Comparison of ENCODE assay signal across 17 mouse cellular contexts in the genomic region with DNA sequence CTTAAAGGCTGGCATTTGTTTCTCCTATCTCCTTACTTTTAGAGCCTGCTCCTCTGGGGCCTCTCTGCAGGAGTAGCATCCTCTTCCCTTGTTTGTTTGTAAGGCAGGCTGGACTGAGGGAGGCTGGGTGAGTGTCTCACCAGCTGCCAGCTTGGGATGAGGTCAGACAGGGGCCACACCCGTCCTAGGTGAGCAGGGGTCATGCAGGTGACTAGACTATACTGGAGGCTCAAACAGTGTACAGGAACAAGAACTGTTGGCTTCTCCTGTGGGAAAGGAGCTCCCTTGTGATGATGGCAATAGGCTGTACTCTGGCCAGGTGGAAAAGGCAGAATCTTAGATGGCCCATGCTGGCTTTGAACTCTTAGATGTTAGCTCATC.
DNase-seq lines count a peak whose midpoint lies in the region; ATAC-seq lines count a peak whose summit lies in the region.
"Had no signal": no experiment of that assay in that cellular context is flagged by ENCODE, and none has a peak within 500 bp of the region (broad histone marks: within the 10 kb centered on the region; RNA-seq: fewer than 3 reads in every experiment).

No protein-coding gene starts in this region.

- DNase-seq in urinary bladder, postnatal 14 days (ENCODE audit: low spot score) = no peak
- DNase-seq in thymus, adult 18-20 months = no peak
- DNase-seq: adrenal gland, adult 2 months; cerebellum, postnatal 10 days; heart, adult 2 months; heart, postnatal 10 days; kidney, postnatal 10 days; lung, adult 2 months had no signal

- ATAC-seq in hindbrain, embryonic 12.5 days (ENCODE audit: low FRiP score) = 0 out of 2 replicates have a peak, but pooled peaks have one; percentile 12
- no peak for ATAC-seq in hindbrain, embryonic 13.5 days (ENCODE audit: low FRiP score)
- 0 out of 2 replicates have a peak, but pooled peaks have one; percentile 28 for ATAC-seq in neural tube, embryonic 12.5 days (ENCODE audit: low FRiP score, low read depth)
- no peak for ATAC-seq in neural tube, embryonic 15.5 days (ENCODE audit: low FRiP score)
- ATAC-seq in intestine, embryonic 16.5 days = peak; percentile 62
- ATAC-seq: CD4-positive, CD25-positive, alpha-beta regulatory T cell, adult 4 months had no signal

- no peaks in the 10 kb centered on the region for H3K36me3 ChIP-seq in hindbrain, embryonic 12.5 days
- no peaks in the 10 kb centered on the region for H3K36me3 ChIP-seq in hindbrain, embryonic 13.5 days
- H3K36me3 ChIP-seq in neural tube, embryonic 12.5 days = no peaks in the 10 kb centered on the region
- H3K36me3 ChIP-seq in neural tube, embryonic 15.5 days = no peaks in the 10 kb centered on the region
- no peaks in the 10 kb centered on the region for H3K36me3 ChIP-seq in intestine, embryonic 16.5 days (ENCODE audit: control insufficient read depth, insufficient read depth, low read length)

- WGBS in hindbrain, embryonic 12.5 days = 11% methylated on average over 1 of the region's 1 CpGs
- 9% methylated on average over 1 of the region's 1 CpGs for WGBS in hindbrain, embryonic 13.5 days
- 4% methylated on average over 1 of the region's 1 CpGs for WGBS in neural tube, embryonic 12.5 days
- WGBS in neural tube, embryonic 15.5 days = 17% methylated on average over 1 of the region's 1 CpGs
- WGBS in intestine, embryonic 16.5 days = 10% methylated on average over 1 of the region's 1 CpGs

- H3K4me3 ChIP-seq in hindbrain, embryonic 12.5 days = no peak overlapping the region
- no peak overlapping the region for H3K4me3 ChIP-seq in hindbrain, embryonic 13.5 days
- H3K4me3 ChIP-seq in neural tube, embryonic 12.5 days = no peak overlapping the region
- no peak overlapping the region for H3K4me3 ChIP-seq in neural tube, embryonic 15.5 days (replicated peaks)
- no peak overlapping the region for H3K4me3 ChIP-seq in intestine, embryonic 16.5 days (ENCODE audit: low read length)
- H3K4me3 ChIP-seq: heart, adult 2 months; layer of hippocampus, adult 2 months had no signal

- no peak overlapping the region for H3K4me2 ChIP-seq in hindbrain, embryonic 12.5 days (replicated peaks)
- H3K4me2 ChIP-seq in hindbrain, embryonic 13.5 days = no peak overlapping the region
- no peak overlapping the region for H3K4me2 ChIP-seq in neural tube, embryonic 12.5 days (replicated peaks)
- H3K4me2 ChIP-seq in neural tube, embryonic 15.5 days = no peak overlapping the region
- H3K4me2 ChIP-seq in intestine, embryonic 16.5 days (ENCODE audit: low read depth, low read length) = no peak overlapping the region
- H3K4me2 ChIP-seq: liver, embryonic 11.5 days had no signal

- H3K4me1 ChIP-seq in hindbrain, embryonic 12.5 days = peaks cover 36% of the 10 kb centered on the region
- H3K4me1 ChIP-seq in hindbrain, embryonic 13.5 days (replicated peaks) = peaks cover 29% of the 10 kb centered on the region
- peaks cover 38% of the 10 kb centered on the region for H3K4me1 ChIP-seq in neural tube, embryonic 12.5 days
- peaks cover 20% of the 10 kb centered on the region for H3K4me1 ChIP-seq in neural tube, embryonic 15.5 days
- peaks cover 20% of the 10 kb centered on the region for H3K4me1 ChIP-seq in intestine, embryonic 16.5 days (ENCODE audit: control insufficient read depth, insufficient read depth, low read length)

- H3K27ac ChIP-seq in hindbrain, embryonic 12.5 days = peak overlapping the region; percentile 64; the same call in 1 of the 2 replicates
- H3K27ac ChIP-seq in hindbrain, embryonic 13.5 days = no peak overlapping the region
- H3K27ac ChIP-seq in neural tube, embryonic 12.5 days = no peak overlapping the region
- H3K27ac ChIP-seq in neural tube, embryonic 15.5 days (replicated peaks) = no peak overlapping the region
- no peak overlapping the region for H3K27ac ChIP-seq in intestine, embryonic 16.5 days (ENCODE audit: low read length)
- H3K27ac ChIP-seq: heart, adult 2 months; layer of hippocampus, adult 2 months; macrophage had no signal

- no peak overlapping the region for H3K9ac ChIP-seq in hindbrain, embryonic 12.5 days
- no peak overlapping the region for H3K9ac ChIP-seq in hindbrain, embryonic 13.5 days
- no peak overlapping the region for H3K9ac ChIP-seq in neural tube, embryonic 12.5 days
- no peak overlapping the region for H3K9ac ChIP-seq in neural tube, embryonic 15.5 days (replicated peaks)
- no peak overlapping the region for H3K9ac ChIP-seq in intestine, embryonic 16.5 days (ENCODE audit: low read depth, low read length)

- H3K27me3 ChIP-seq in hindbrain, embryonic 12.5 days = 0 out of 2 replicates have a peak, but pooled peaks cover 3% of the 10 kb centered on the region
- peaks cover 10% of the 10 kb centered on the region for H3K27me3 ChIP-seq in hindbrain, embryonic 13.5 days
- no peaks in the 10 kb centered on the region for H3K27me3 ChIP-seq in neural tube, embryonic 12.5 days (replicated peaks)
- no peaks in the 10 kb centered on the region for H3K27me3 ChIP-seq in neural tube, embryonic 15.5 days (replicated peaks)
- no peaks in the 10 kb centered on the region for H3K27me3 ChIP-seq in intestine, embryonic 16.5 days (replicated peaks; ENCODE audit: control insufficient read depth, insufficient read depth, low read length)

- 0 out of 2 replicates have a peak, but pooled peaks cover 4% of the 10 kb centered on the region for H3K9me3 ChIP-seq in hindbrain, embryonic 12.5 days (replicated peaks)
- no peaks in the 10 kb centered on the region for H3K9me3 ChIP-seq in hindbrain, embryonic 13.5 days
- H3K9me3 ChIP-seq in neural tube, embryonic 12.5 days = peaks cover 4% of the 10 kb centered on the region; the same call in 1 of the 2 replicates
- H3K9me3 ChIP-seq in neural tube, embryonic 15.5 days (replicated peaks) = no peaks in the 10 kb centered on the region
- H3K9me3 ChIP-seq in intestine, embryonic 16.5 days (ENCODE audit: control insufficient read depth, low read length) = no peaks in the 10 kb centered on the region

Comparison
In these comparisons a context has a peak if more than half of its experiments do, and no peak if none do; other contexts are left out.
1. ATAC-seq: peak in hindbrain, embryonic 12.5 days (single experiment), neural tube, embryonic 12.5 days (single experiment) and intestine, embryonic 16.5 days (single experiment); none in hindbrain, embryonic 13.5 days (single experiment) and neural tube, embryonic 15.5 days (single experiment).